Comparison of ENCODE assay signal across 19 mouse cellular contexts in genomic region chr1:192828928-192829327, GRCm38 (mm10). TPM values are rescaled to one million over a fixed set of nuclear protein-coding genes. Genes with fewer than 3 reads are reported as not detected.
DNase-seq lines count a peak whose midpoint lies in the region; ATAC-seq lines count a peak whose summit lies in the region.
"Had no signal": no experiment of that assay in that cellular context is flagged by ENCODE, and none has a peak within 500 bp of the region (broad histone marks: within the 10 kb centered on the region; RNA-seq: fewer than 3 reads in every experiment).

No protein-coding gene starts in this region.

- no peak overlapping the region for H3K4me3 ChIP-seq in hindbrain, embryonic 10.5 days
- no peak overlapping the region for H3K4me3 ChIP-seq in hindbrain, embryonic 13.5 days
- H3K4me3 ChIP-seq in embryonic facial prominence, embryonic 14.5 days (ENCODE audit: low read depth, low read length), result no peak overlapping the region
- no peak overlapping the region for H3K4me3 ChIP-seq in limb, embryonic 15.5 days
- H3K4me3 ChIP-seq: erythroblast, embryonic 14.5 days; forebrain, embryonic 15.5 days; gastrocnemius, adult 2 months; hindbrain, embryonic 15.5 days; liver, embryonic 13.5 days had no signal

- WGBS in hindbrain, embryonic 10.5 days, result 42% methylated on average over 7 of the region's 7 CpGs
- WGBS in hindbrain, embryonic 13.5 days, result 48% methylated on average over 7 of the region's 7 CpGs
- WGBS in embryonic facial prominence, embryonic 14.5 days, result 51% methylated on average over 7 of the region's 7 CpGs
- 59% methylated on average over 7 of the region's 7 CpGs for WGBS in limb, embryonic 15.5 days

- peaks cover 73% of the 10 kb centered on the region for H3K27me3 ChIP-seq in hindbrain, embryonic 10.5 days (ENCODE audit: insufficient read depth, poor library complexity, severe bottlenecking)
- H3K27me3 ChIP-seq in hindbrain, embryonic 13.5 days, result peaks cover 18% of the 10 kb centered on the region
- no peaks in the 10 kb centered on the region for H3K27me3 ChIP-seq in embryonic facial prominence, embryonic 14.5 days (replicated peaks; ENCODE audit: control insufficient read depth, insufficient read depth, low read length)
- H3K27me3 ChIP-seq in limb, embryonic 15.5 days, result no peaks in the 10 kb centered on the region
- H3K27me3 ChIP-seq: forebrain, embryonic 15.5 days had no signal

- no peaks in the 10 kb centered on the region for H3K9me3 ChIP-seq in hindbrain, embryonic 10.5 days
- H3K9me3 ChIP-seq in hindbrain, embryonic 13.5 days, result peaks cover 3% of the 10 kb centered on the region; the same call in 1 of the 2 replicates
- H3K9me3 ChIP-seq in embryonic facial prominence, embryonic 14.5 days (ENCODE audit: control insufficient read depth, low read length), result no peaks in the 10 kb centered on the region
- H3K9me3 ChIP-seq in limb, embryonic 15.5 days, result no peaks in the 10 kb centered on the region
- H3K9me3 ChIP-seq: forebrain, embryonic 15.5 days; hindbrain, embryonic 15.5 days had no signal

- no peak overlapping the region for H3K4me2 ChIP-seq in hindbrain, embryonic 13.5 days
- H3K4me2 ChIP-seq in embryonic facial prominence, embryonic 14.5 days (ENCODE audit: low read depth, low read length), result no peak overlapping the region
- no peak overlapping the region for H3K4me2 ChIP-seq in limb, embryonic 15.5 days
- H3K4me2 ChIP-seq: forebrain, embryonic 15.5 days; hindbrain, embryonic 15.5 days; liver, embryonic 13.5 days had no signal

- H3K36me3 ChIP-seq in hindbrain, embryonic 10.5 days, result no peaks in the 10 kb centered on the region
- no peaks in the 10 kb centered on the region for H3K36me3 ChIP-seq in hindbrain, embryonic 13.5 days
- no peaks in the 10 kb centered on the region for H3K36me3 ChIP-seq in embryonic facial prominence, embryonic 14.5 days (ENCODE audit: control insufficient read depth, insufficient read depth, low read length)
- H3K36me3 ChIP-seq in limb, embryonic 15.5 days, result no peaks in the 10 kb centered on the region
- H3K36me3 ChIP-seq: forebrain, embryonic 15.5 days; hindbrain, embryonic 15.5 days; liver, embryonic 13.5 days had no signal

- peaks cover 61% of the 10 kb centered on the region for H3K4me1 ChIP-seq in hindbrain, embryonic 10.5 days (replicated peaks)
- peaks cover 33% of the 10 kb centered on the region for H3K4me1 ChIP-seq in hindbrain, embryonic 13.5 days (replicated peaks)
- H3K4me1 ChIP-seq in embryonic facial prominence, embryonic 14.5 days (ENCODE audit: control insufficient read depth, insufficient read depth, low read length), result peaks cover 19% of the 10 kb centered on the region
- H3K4me1 ChIP-seq in limb, embryonic 15.5 days, result peaks cover 31% of the 10 kb centered on the region

- H3K9ac ChIP-seq in hindbrain, embryonic 13.5 days, result no peak overlapping the region
- no peak overlapping the region for H3K9ac ChIP-seq in embryonic facial prominence, embryonic 14.5 days (ENCODE audit: low read depth, low read length)
- no peak overlapping the region for H3K9ac ChIP-seq in limb, embryonic 15.5 days
- H3K9ac ChIP-seq: forebrain, embryonic 15.5 days; hindbrain, embryonic 15.5 days; liver, embryonic 13.5 days had no signal

- peak overlapping the region; percentile 46; the same call in 1 of the 2 replicates for H3K27ac ChIP-seq in hindbrain, embryonic 10.5 days
- H3K27ac ChIP-seq in hindbrain, embryonic 13.5 days, result no peak overlapping the region
- H3K27ac ChIP-seq in embryonic facial prominence, embryonic 14.5 days (replicated peaks; ENCODE audit: low read depth, low read length), result 0 out of 2 replicates have a peak overlapping the region, but pooled peaks have one; percentile 4
- H3K27ac ChIP-seq in limb, embryonic 15.5 days, result peak overlapping the region; percentile 17; the same call in 1 of the 2 replicates
- H3K27ac ChIP-seq: forebrain, embryonic 15.5 days; gastrocnemius, adult 2 months; hindbrain, embryonic 15.5 days; liver, embryonic 13.5 days had no signal

- ATAC-seq in hindbrain, embryonic 13.5 days (ENCODE audit: low FRiP score), result no peak
- peak; percentile 83 for ATAC-seq in embryonic facial prominence, embryonic 14.5 days (ENCODE audit: low read depth)
- ATAC-seq in limb, embryonic 15.5 days (ENCODE audit: insufficient number of reproducible peaks, low FRiP score, low TSS enrichment, low read depth), result no peak
- ATAC-seq: forebrain, embryonic 15.5 days; intestine, postnatal 0 days had no signal

- DNase-seq in hindbrain, embryonic 10.5 days (ENCODE audit: low spot score), result no peak
- peak; percentile 51 for DNase-seq in right cerebral cortex, adult 18-20 months
- no peak for DNase-seq in right cerebral cortex, postnatal 4 days
- DNase-seq in embryonic facial prominence, embryonic 14.5 days (ENCODE audit: low spot score), result peak; percentile 75
- DNase-seq in thymus, postnatal 10 days (ENCODE audit: low spot score in 2 of 2), result no peak
- DNase-seq in adrenal gland, adult 2 months, result no peak
- DNase-seq: adrenal gland, postnatal 25 days; B cell, adult 2 months; cerebellum, adult 9-11 months; gastrocnemius, adult 2 months; heart, adult 18-20 months; liver, embryonic 13.5 days; thymus, adult 2 months had no signal

RNA-seq across cellular contexts. Expression of gene Sertad4, which starts 26.6 kb away (rescaled TPM):
- polyA plus RNA-seq in hindbrain, embryonic 10.5 days (2016; fragmentation: Nextera tagmentation; extraction: Ambion mirVana), result 12.7 and 15.5 TPM in 2 replicates
- polyA plus RNA-seq in hindbrain, embryonic 13.5 days (2015; fragmentation: Nextera tagmentation; extraction: Ambion mirVana), result 26.0 and 27.5 TPM in 2 replicates
- 49.7 and 61.7 TPM in 2 replicates for polyA plus RNA-seq in embryonic facial prominence, embryonic 14.5 days (2014; fragmentation: Nextera tagmentation; extraction: Ambion mirVana)
- 48.2 and 72.5 TPM in 2 replicates for polyA plus RNA-seq in limb, embryonic 15.5 days (2015; fragmentation: Nextera tagmentation; extraction: Ambion mirVana)
- total RNA-seq in adrenal gland, adult 2 months (2021), result 1 to 10 TPM; 4.4 to 7.9 TPM
- polyA plus RNA-seq in adrenal gland, adult 2 months (2012; rRNA removed), result 4.1 and 5.2 TPM in 2 replicates

RNA-seq across cellular contexts. Expression of gene Hhat, which starts 57.9 kb away (rescaled TPM):
- 8.1 and 8.9 TPM in 2 replicates for polyA plus RNA-seq in hindbrain, embryonic 10.5 days (2016; fragmentation: Nextera tagmentation; extraction: Ambion mirVana)
- 3.6 and 4.6 TPM in 2 replicates for polyA plus RNA-seq in hindbrain, embryonic 13.5 days (2015; fragmentation: Nextera tagmentation; extraction: Ambion mirVana)
- polyA plus RNA-seq in embryonic facial prominence, embryonic 14.5 days (2014; fragmentation: Nextera tagmentation; extraction: Ambion mirVana), result 9.3 and 10.4 TPM in 2 replicates
- polyA plus RNA-seq in limb, embryonic 15.5 days (2015; fragmentation: Nextera tagmentation; extraction: Ambion mirVana), result 11.5 and 12.0 TPM in 2 replicates
- 1 to 10 TPM; 4.9 to 5.6 TPM for total RNA-seq in adrenal gland, adult 2 months (2021)
- polyA plus RNA-seq in adrenal gland, adult 2 months (2012; rRNA removed), result 12.8 and 15.1 TPM in 2 replicates
- polyA plus RNA-seq: erythroblast, embryonic 14.5 days had no signal

Comparison
In these comparisons a context has a peak if more than half of its experiments do, and no peak if none do; other contexts are left out.
1. DNase-seq: peak in right cerebral cortex, adult 18-20 months (single experiment) and embryonic facial prominence, embryonic 14.5 days (single experiment); none in hindbrain, embryonic 10.5 days (single experiment), right cerebral cortex, postnatal 4 days (single experiment), thymus, postnatal 10 days (0 of 2) and adrenal gland, adult 2 months (single experiment).